Mouse (Mus musculus): ENCODE measurements around the gene Htr1d. TPM values are rescaled to one million over a fixed set of nuclear protein-coding genes. Genes with fewer than 3 reads are reported as not detected.

The Htr1d gene
- polyA plus RNA-seq, 1 experiment, result 0.81 TPM

- no peak overlapping the region for H3K27ac ChIP-seq (ENCODE audit: insufficient read depth, low read length)
- H3K4me1 ChIP-seq (ENCODE audit: control insufficient read depth, insufficient read depth, low read length), result no peaks in the 10 kb centered on the region
- no peak overlapping the region for H3K4me3 ChIP-seq (ENCODE audit: insufficient read depth, low read length)
- no peak for TF ChIP-seq CTCF (IDR thresholded peaks at IDR 0.05; ENCODE audit: extremely low read depth, insufficient read depth, low read length)
- no peak for TF ChIP-seq POLR2A (IDR thresholded peaks at IDR 0.05; ENCODE audit: extremely low read depth, insufficient read depth, low read length)
These were observed 3.9 kb upstream of the Htr1d start for GRCm38 (mm10) chr4:136419386-136419785.

- Histone ChIP-seq H3K4me1 (ENCODE audit: control insufficient read depth, insufficient read depth, low read length) (no peaks in the 10 kb centered on the region), H3K27ac (ENCODE audit: insufficient read depth, low read length) (no peak overlapping the region), H3K4me3 (ENCODE audit: insufficient read depth, low read length) (peak overlapping the region; percentile 2)
- TF ChIP-seq CTCF (IDR thresholded peaks at IDR 0.05; ENCODE audit: extremely low read depth, insufficient read depth, low read length) (no peak), POLR2A (IDR thresholded peaks at IDR 0.05; ENCODE audit: extremely low read depth, insufficient read depth, low read length) (no peak)
These were observed 1.0 kb downstream of the Htr1d start for GRCm38 (mm10) chr4:136424120-136424999.

- Histone ChIP-seq H3K4me3 (ENCODE audit: insufficient read depth, low read length) (peak overlapping the region; percentile 2), H3K27ac (ENCODE audit: insufficient read depth, low read length) (no peak overlapping the region), H3K4me1 (ENCODE audit: control insufficient read depth, insufficient read depth, low read length) (no peaks in the 10 kb centered on the region)
- TF ChIP-seq CTCF (IDR thresholded peaks at IDR 0.05; ENCODE audit: extremely low read depth, insufficient read depth, low read length) (no peak), POLR2A (IDR thresholded peaks at IDR 0.05; ENCODE audit: extremely low read depth, insufficient read depth, low read length) (no peak)
These were observed 1.6 kb downstream of the Htr1d start for GRCm38 (mm10) chr4:136425000-136425288.

GRCm38 (mm10) chr4:136430609-136431375, 7.5 kb downstream of the Htr1d start:
- H3K4me1 ChIP-seq (ENCODE audit: control insufficient read depth, insufficient read depth, low read length), result no peaks in the 10 kb centered on the region
- H3K27ac ChIP-seq (ENCODE audit: insufficient read depth, low read length), result no peak overlapping the region
- TF ChIP-seq CTCF (IDR thresholded peaks at IDR 0.05; ENCODE audit: extremely low read depth, insufficient read depth, low read length) (no peak), POLR2A (IDR thresholded peaks at IDR 0.05; ENCODE audit: extremely low read depth, insufficient read depth, low read length) (no peak)

GRCm38 (mm10) chr4:136431376-136431693, 8.0 kb downstream of the Htr1d start:
- H3K27ac ChIP-seq (ENCODE audit: insufficient read depth, low read length), result no peak overlapping the region
- no peak overlapping the region for H3K4me3 ChIP-seq (ENCODE audit: insufficient read depth, low read length)
- TF ChIP-seq POLR2A (IDR thresholded peaks at IDR 0.05; ENCODE audit: extremely low read depth, insufficient read depth, low read length) (no peak), CTCF (IDR thresholded peaks at IDR 0.05; ENCODE audit: extremely low read depth, insufficient read depth, low read length) (peak; percentile 49)
- H3K4me1 ChIP-seq (ENCODE audit: control insufficient read depth, insufficient read depth, low read length), result no peaks in the 10 kb centered on the region

More at GRCm38 (mm10) chr4:136430609-136431375, 7.5 kb downstream of the Htr1d start:
- no peak overlapping the region for H3K4me3 ChIP-seq (ENCODE audit: insufficient read depth, low read length)

- Histone ChIP-seq H3K4me1 (ENCODE audit: control insufficient read depth, insufficient read depth, low read length) (no peaks in the 10 kb centered on the region), H3K4me3 (ENCODE audit: insufficient read depth, low read length) (no peak overlapping the region), H3K27ac (ENCODE audit: insufficient read depth, low read length) (no peak overlapping the region)
- TF ChIP-seq CTCF (IDR thresholded peaks at IDR 0.05; ENCODE audit: extremely low read depth, insufficient read depth, low read length), result no peak
- no peak for TF ChIP-seq POLR2A (IDR thresholded peaks at IDR 0.05; ENCODE audit: extremely low read depth, insufficient read depth, low read length)
These were observed 10.7 kb downstream of the Htr1d start for GRCm38 (mm10) chr4:136434029-136434428.

GRCm38 (mm10) chr4:136439106-136439505, 15.8 kb downstream of the Htr1d start:
- Histone ChIP-seq H3K4me1 (ENCODE audit: control insufficient read depth, insufficient read depth, low read length) (no peaks in the 10 kb centered on the region), H3K4me3 (ENCODE audit: insufficient read depth, low read length) (no peak overlapping the region), H3K27ac (ENCODE audit: insufficient read depth, low read length) (no peak overlapping the region)
- TF ChIP-seq POLR2A (IDR thresholded peaks at IDR 0.05; ENCODE audit: extremely low read depth, insufficient read depth, low read length), result no peak
- TF ChIP-seq CTCF (IDR thresholded peaks at IDR 0.05; ENCODE audit: extremely low read depth, insufficient read depth, low read length), result no peak

GRCm38 (mm10) chr4:136441354-136442043, 18.2 kb downstream of the Htr1d start:
- Histone ChIP-seq H3K4me1 (ENCODE audit: control insufficient read depth, insufficient read depth, low read length) (no peaks in the 10 kb centered on the region), H3K4me3 (ENCODE audit: insufficient read depth, low read length) (no peak overlapping the region), H3K27ac (ENCODE audit: insufficient read depth, low read length) (no peak overlapping the region)
- no peak for TF ChIP-seq CTCF (IDR thresholded peaks at IDR 0.05; ENCODE audit: extremely low read depth, insufficient read depth, low read length)
- TF ChIP-seq POLR2A (IDR thresholded peaks at IDR 0.05; ENCODE audit: extremely low read depth, insufficient read depth, low read length), result no peak

GRCm38 (mm10) chr4:136444561-136444960, 21.2 kb downstream of the Htr1d start:
- TF ChIP-seq POLR2A (IDR thresholded peaks at IDR 0.05; ENCODE audit: extremely low read depth, insufficient read depth, low read length), result no peak
- no peak for TF ChIP-seq CTCF (IDR thresholded peaks at IDR 0.05; ENCODE audit: extremely low read depth, insufficient read depth, low read length)
- Histone ChIP-seq H3K4me3 (ENCODE audit: insufficient read depth, low read length) (no peak overlapping the region), H3K27ac (ENCODE audit: insufficient read depth, low read length) (no peak overlapping the region), H3K4me1 (ENCODE audit: control insufficient read depth, insufficient read depth, low read length) (no peaks in the 10 kb centered on the region)
